ENCODE assay signal across 14 mouse cellular contexts in the genomic region with DNA sequence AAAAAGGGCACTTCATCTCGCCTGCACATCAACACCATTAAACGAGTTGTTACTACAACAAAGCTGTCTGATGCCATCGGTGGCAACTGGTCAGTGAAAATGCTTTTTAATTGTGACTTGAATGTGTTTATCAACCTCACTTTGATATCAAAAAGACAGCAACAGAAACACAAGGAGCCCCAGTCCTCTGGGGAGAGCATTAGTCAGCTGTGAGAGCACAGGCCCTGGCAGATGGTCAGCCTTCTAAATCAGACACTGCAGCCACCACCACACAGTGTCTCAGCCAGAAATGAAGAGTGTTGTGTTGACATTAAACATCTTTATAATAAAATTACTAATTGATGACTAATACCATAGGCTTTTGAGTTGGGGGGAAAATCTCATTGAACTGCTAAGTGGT.
DNase-seq lines count a peak whose midpoint lies in the region; ATAC-seq and TF ChIP-seq lines count a peak whose summit lies in the region.
"Had no signal": no experiment of that assay in that cellular context is flagged by ENCODE, and none has a peak within 500 bp of the region (broad histone marks: within the 10 kb centered on the region; RNA-seq: fewer than 3 reads in every experiment).

No protein-coding gene starts in this region.

- no peaks in the 10 kb centered on the region for H3K9me3 ChIP-seq in forebrain, embryonic 12.5 days
- H3K9me3 ChIP-seq in forebrain, embryonic 13.5 days (replicated peaks): no peaks in the 10 kb centered on the region
- no peaks in the 10 kb centered on the region for H3K9me3 ChIP-seq in hindbrain, embryonic 15.5 days
- no peaks in the 10 kb centered on the region for H3K9me3 ChIP-seq in liver, embryonic 11.5 days (ENCODE audit: control insufficient read depth, low read length)
- H3K9me3 ChIP-seq: limb, embryonic 12.5 days; midbrain, embryonic 12.5 days had no signal

- H3K36me3 ChIP-seq in forebrain, embryonic 12.5 days (replicated peaks): no peaks in the 10 kb centered on the region
- no peaks in the 10 kb centered on the region for H3K36me3 ChIP-seq in forebrain, embryonic 13.5 days (ENCODE audit: poor library complexity, severe bottlenecking)
- no peaks in the 10 kb centered on the region for H3K36me3 ChIP-seq in hindbrain, embryonic 15.5 days
- H3K36me3 ChIP-seq in liver, embryonic 11.5 days (ENCODE audit: control insufficient read depth, insufficient read depth, low read length): no peaks in the 10 kb centered on the region
- H3K36me3 ChIP-seq: limb, embryonic 12.5 days; midbrain, embryonic 12.5 days had no signal

- no peak overlapping the region for H3K9ac ChIP-seq in forebrain, embryonic 12.5 days
- no peak overlapping the region for H3K9ac ChIP-seq in forebrain, embryonic 13.5 days
- H3K9ac ChIP-seq in hindbrain, embryonic 15.5 days: no peak overlapping the region
- H3K9ac ChIP-seq in liver, embryonic 11.5 days (ENCODE audit: low read depth, low read length): no peak overlapping the region
- H3K9ac ChIP-seq: limb, embryonic 12.5 days; midbrain, embryonic 12.5 days had no signal

- peaks cover 29% of the 10 kb centered on the region for H3K4me1 ChIP-seq in forebrain, embryonic 12.5 days
- H3K4me1 ChIP-seq in forebrain, embryonic 13.5 days: peaks cover 31% of the 10 kb centered on the region
- H3K4me1 ChIP-seq in cerebellum, adult 2 months (ENCODE audit: control insufficient read depth, insufficient read depth, low read length): no peaks in the 10 kb centered on the region
- peaks cover 18% of the 10 kb centered on the region for H3K4me1 ChIP-seq in hindbrain, embryonic 15.5 days (replicated peaks)
- no peaks in the 10 kb centered on the region for H3K4me1 ChIP-seq in liver, embryonic 11.5 days (replicated peaks; ENCODE audit: control insufficient read depth, insufficient read depth, low read length)
- H3K4me1 ChIP-seq: limb, embryonic 12.5 days had no signal

- TF ChIP-seq POLR2A in cerebellum, adult 2 months (IDR thresholded peaks at IDR 0.05; ENCODE audit: borderline replicate concordance, insufficient read depth, low read length): no peak

- WGBS in forebrain, embryonic 12.5 days: 49% methylated on average over 3 of the region's 3 CpGs
- WGBS in forebrain, embryonic 13.5 days: 34% methylated on average over 3 of the region's 3 CpGs
- WGBS in cerebellum, adult 2 months: 29% methylated on average over 3 of the region's 3 CpGs
- WGBS in hindbrain, embryonic 15.5 days: 53% methylated on average over 3 of the region's 3 CpGs
- WGBS in liver, embryonic 11.5 days: 64% methylated on average over 3 of the region's 3 CpGs

- DNase-seq in left cerebral cortex, postnatal 4 days: peak; percentile 80
- DNase-seq in left cerebral cortex, postnatal 10 days (ENCODE audit: extremely low spot score in 1 of 2, low spot score in 2 of 2): no peak
- peak; percentile 33 to 71 for DNase-seq in cerebellum, adult 2 months
- DNase-seq in liver, embryonic 11.5 days (ENCODE audit: low spot score): no peak
- DNase-seq in left cerebral cortex, postnatal 36 days (ENCODE audit: low spot score in 2 of 2): no peak
- DNase-seq: kidney, postnatal 36 days; right cerebral cortex, postnatal 25 days had no signal

- no peak for TF ChIP-seq CTCF in cerebellum, adult 2 months (IDR thresholded peaks at IDR 0.05; ENCODE audit: borderline replicate concordance, insufficient read depth, low read depth, low read length)

- no peak for ATAC-seq in forebrain, embryonic 12.5 days (ENCODE audit: low FRiP score)
- ATAC-seq in forebrain, embryonic 13.5 days: no peak
- ATAC-seq in hindbrain, embryonic 15.5 days (ENCODE audit: low FRiP score, low read depth): peak; percentile 68; the same call in 1 of the 2 replicates
- ATAC-seq in liver, embryonic 11.5 days (replicated peaks; ENCODE audit: low FRiP score): no peak
- ATAC-seq: intestine, embryonic 16.5 days; Patski had no signal

- intact Hi-C loops in left cerebral cortex, postnatal 4 days (cut with DNase I): no loop called here
- intact Hi-C loops in left cerebral cortex, postnatal 10 days (cut with DNase I): no loop called here
- intact Hi-C loops in left cerebral cortex, postnatal 36 days (cut with DNase I): no loop called here

- H3K4me3 ChIP-seq in forebrain, embryonic 12.5 days (replicated peaks): no peak overlapping the region
- H3K4me3 ChIP-seq in forebrain, embryonic 13.5 days: no peak overlapping the region
- H3K4me3 ChIP-seq in cerebellum, adult 2 months (replicated peaks; ENCODE audit: insufficient read depth, low read depth, low read length): no peak overlapping the region
- no peak overlapping the region for H3K4me3 ChIP-seq in hindbrain, embryonic 15.5 days
- no peak overlapping the region for H3K4me3 ChIP-seq in liver, embryonic 11.5 days (ENCODE audit: low read depth, low read length)
- H3K4me3 ChIP-seq: limb, embryonic 12.5 days; midbrain, embryonic 12.5 days had no signal

- H3K27ac ChIP-seq in forebrain, embryonic 12.5 days: peak overlapping the region; percentile 26; the same call in 1 of the 2 replicates
- no peak overlapping the region for H3K27ac ChIP-seq in forebrain, embryonic 13.5 days
- no peak overlapping the region for H3K27ac ChIP-seq in cerebellum, adult 2 months (ENCODE audit: insufficient read depth, low read length)
- H3K27ac ChIP-seq in hindbrain, embryonic 15.5 days (replicated peaks): no peak overlapping the region
- H3K27ac ChIP-seq in liver, embryonic 11.5 days (ENCODE audit: low read depth, low read length): no peak overlapping the region
- H3K27ac ChIP-seq: limb, embryonic 12.5 days; midbrain, embryonic 12.5 days had no signal

- peaks cover 45% of the 10 kb centered on the region for H3K27me3 ChIP-seq in forebrain, embryonic 12.5 days
- peaks cover 21% of the 10 kb centered on the region for H3K27me3 ChIP-seq in forebrain, embryonic 13.5 days
- H3K27me3 ChIP-seq in cerebellum, adult 2 months (ENCODE audit: control insufficient read depth, insufficient read depth, low read length): no peaks in the 10 kb centered on the region
- H3K27me3 ChIP-seq in hindbrain, embryonic 15.5 days: peaks cover 16% of the 10 kb centered on the region; the same call in 1 of the 2 replicates
- H3K27me3 ChIP-seq in liver, embryonic 11.5 days (replicated peaks; ENCODE audit: control insufficient read depth, insufficient read depth, low read length): no peaks in the 10 kb centered on the region
- H3K27me3 ChIP-seq: limb, embryonic 12.5 days; Patski had no signal

- H3K4me2 ChIP-seq in forebrain, embryonic 12.5 days: no peak overlapping the region
- no peak overlapping the region for H3K4me2 ChIP-seq in forebrain, embryonic 13.5 days
- H3K4me2 ChIP-seq in hindbrain, embryonic 15.5 days: no peak overlapping the region
- no peak overlapping the region for H3K4me2 ChIP-seq in liver, embryonic 11.5 days
- H3K4me2 ChIP-seq: limb, embryonic 12.5 days; midbrain, embryonic 12.5 days had no signal

Comparison
In these comparisons a context has a peak if more than half of its experiments do, and no peak if none do; other contexts are left out.
1. DNase-seq: peak in left cerebral cortex, postnatal 4 days (single experiment) and cerebellum, adult 2 months (2 of 2); none in left cerebral cortex, postnatal 10 days (0 of 2), liver, embryonic 11.5 days (single experiment) and left cerebral cortex, postnatal 36 days (0 of 2).